Mouse (Mus musculus): ENCODE measurements at regions not wholly inside any gene's neighbourhood (a gene's known extent, or its start where the extent isn't known, plus 50 kb on each side); places are given as distances from the start of the nearest gene placed in this dataset.

DNA sequence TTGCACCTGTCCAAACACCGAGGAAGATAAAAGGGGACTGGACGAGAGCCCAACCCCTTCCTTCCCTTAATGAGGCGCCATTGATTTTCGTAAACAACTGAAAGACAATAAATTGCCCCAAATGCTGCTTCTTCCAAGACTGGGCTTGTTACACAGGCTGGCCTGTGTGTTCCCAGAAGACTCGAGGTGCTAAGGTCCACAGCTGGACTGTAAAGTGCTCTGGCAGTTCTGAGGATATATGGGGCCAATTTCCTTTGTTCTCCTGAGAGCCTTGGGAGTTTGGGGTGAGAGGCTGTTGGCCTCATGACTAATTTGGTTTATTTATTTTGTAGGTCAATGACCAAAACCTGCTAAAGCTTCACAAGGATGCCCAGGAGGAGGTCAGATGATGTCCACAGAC is 377.3 kb upstream of the Prickle1 start:
- no peak for DNase-seq (ENCODE audit: low read depth, low spot score)

DNA sequence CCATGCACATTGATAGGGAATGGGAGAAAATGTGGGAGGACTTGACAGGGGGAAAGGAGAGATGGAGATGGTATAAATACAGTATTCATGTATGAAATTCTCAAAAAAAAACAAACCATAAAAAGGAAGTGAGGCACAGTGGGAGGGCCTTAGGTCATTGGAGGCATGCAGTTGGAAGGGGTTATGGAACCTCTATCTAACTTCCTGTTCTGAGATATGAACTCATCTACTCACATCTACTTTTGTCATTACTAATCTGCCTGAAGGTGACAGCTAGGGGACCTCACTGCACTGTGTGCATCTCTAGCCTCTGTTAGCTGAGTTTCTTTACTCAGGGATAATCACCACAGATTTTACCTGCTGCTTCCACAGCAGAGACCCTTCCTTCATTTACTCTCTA is 366.3 kb upstream of the Prickle1 start:
- DNase-seq (ENCODE audit: low read depth, low spot score), result no peak

DNA sequence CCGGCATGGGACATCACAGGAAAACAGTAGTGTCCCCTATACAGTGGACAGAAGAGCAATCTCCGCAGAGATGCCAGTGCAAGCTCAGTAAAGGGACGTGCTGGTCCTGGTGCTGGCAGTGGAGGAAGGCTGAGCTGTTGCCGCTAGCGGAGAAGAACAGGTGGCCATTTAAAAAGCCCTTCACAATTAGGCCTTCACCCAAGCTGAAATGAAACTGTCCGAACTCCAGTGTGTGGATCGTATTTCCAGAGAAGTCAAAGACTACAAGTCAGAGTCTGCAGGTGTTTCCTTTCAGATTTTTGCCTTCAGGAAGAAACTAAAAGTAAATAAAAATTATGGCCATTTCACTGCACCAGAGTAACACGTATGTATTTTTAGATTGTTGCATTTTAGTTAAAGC is 364.2 kb upstream of the Prickle1 start:
- no peak for DNase-seq (ENCODE audit: low read depth, low spot score)

DNA sequence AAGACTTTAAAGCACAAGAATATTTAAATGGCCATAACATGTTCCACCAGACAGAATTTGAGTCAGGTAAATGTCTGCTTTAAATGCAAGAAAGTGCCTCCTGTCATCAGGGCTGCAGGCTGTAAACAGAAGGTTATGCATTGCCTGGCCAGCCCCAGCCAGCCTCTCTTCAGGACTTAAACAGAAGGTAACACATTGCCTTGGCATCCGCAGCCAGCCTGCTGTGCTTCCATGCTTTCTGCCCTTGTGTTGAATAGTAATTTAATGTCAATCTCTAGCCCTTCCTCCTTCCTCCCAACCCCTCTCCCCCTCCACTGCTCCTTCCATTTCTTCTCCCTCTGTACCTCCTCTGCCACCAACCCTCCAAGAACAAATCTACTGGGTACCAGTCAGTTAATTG is 362.4 kb upstream of the Prickle1 start:
- DNase-seq (ENCODE audit: low read depth, low spot score), result no peak

DNA sequence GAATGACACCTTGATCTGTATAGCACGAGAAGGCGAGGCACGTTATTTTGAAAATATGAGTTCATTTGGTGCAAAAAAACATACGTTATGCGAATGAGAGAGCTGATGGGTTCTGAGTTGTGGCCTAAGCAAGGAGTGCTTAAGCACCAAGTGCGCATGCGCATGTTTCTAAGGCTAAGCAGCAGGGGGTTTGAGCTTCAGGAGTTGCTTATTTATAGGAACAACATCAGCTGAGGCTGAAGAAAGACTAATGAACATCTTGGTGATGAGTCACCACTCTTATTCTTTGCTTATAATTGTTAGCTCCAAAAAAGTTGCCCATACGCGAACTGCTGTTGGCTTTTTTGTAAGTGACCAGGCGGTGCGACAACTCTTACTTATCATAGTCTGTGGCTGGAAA is 361.1 kb upstream of the Prickle1 start:
- no peak for DNase-seq (ENCODE audit: low read depth, low spot score)

DNA sequence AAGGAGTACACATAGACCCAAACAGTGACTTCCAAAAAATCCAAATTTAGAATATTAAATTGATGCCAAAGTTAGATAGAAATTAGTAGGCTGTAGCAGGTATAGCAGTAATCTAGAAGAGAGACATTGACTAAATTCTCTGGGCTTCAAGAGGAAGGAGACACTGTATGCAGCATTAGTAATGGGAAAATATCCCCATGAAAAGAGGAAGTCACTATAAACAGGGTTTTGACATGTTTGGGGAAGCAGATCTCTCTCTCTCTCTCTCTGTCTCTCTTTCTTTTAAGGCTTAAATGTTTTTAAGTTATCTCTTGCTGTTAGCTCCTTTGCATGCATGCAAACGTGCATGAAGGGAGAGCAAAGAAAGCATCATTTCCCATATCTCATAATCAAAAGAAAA is 357.9 kb upstream of the Prickle1 start:
- no peak for DNase-seq (ENCODE audit: low read depth, low spot score)

DNA sequence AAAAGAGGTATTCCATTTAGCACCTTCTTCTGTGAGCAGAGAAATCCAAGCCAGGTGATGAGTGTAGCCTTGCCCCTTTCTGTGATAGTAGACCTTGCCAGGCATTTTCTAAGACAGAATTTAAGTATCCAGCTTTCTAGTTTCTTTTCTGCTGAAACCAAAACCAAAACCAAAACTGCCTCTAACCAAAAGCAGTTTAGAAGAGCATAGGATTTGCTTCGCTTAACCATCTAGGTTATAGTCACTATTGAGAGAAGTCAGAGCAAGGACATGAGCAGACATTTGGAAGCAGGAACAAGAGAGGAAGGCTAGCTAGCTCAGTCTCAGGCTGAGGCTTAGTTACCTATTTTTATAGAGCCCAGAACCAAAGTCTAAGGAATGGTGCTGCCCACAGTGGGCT is 354.8 kb upstream of the Prickle1 start:
- no peak for DNase-seq (ENCODE audit: low read depth, low spot score)

DNA sequence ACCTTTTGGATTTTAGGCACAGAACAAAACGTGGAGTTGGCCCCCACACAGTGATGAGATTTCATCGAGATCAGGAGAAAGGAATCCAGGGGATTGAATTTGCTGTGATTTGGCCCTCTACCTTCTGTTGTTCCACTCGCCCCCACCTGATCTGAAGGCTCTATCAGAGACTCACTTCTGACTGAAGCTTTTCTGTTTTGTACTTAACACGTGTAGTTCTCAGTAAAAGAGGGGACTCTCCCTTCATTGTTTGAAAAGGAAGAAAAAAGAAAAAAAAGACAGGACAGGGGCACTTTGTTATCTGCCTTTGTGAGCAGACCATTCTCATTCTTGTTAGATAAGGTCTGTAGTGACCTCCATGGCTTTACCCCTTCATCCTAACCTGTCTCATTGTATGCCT is 353.2 kb upstream of the Prickle1 start:
- no peak for DNase-seq (ENCODE audit: low read depth, low spot score)

DNA sequence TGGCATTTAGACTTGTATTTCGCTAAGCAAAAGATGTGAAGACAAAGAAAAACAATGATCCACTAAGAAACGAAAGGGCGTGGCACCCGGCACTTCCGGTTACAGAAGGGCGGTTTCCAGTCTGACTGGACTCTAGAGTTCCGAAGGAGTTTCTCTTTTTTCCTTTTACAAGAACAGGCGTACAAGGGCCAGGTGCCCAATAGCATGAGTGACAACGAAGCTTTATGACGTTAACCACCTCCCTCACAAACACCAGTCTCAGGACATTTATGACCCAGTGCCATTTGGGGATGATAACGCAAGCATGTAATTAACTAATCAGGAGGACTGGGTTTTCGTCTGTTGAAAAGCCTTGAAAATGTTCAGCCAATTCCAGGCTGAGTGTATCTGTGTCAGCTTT is 347.9 kb upstream of the Prickle1 start:
- DNase-seq (ENCODE audit: low read depth, low spot score), result no peak

DNA sequence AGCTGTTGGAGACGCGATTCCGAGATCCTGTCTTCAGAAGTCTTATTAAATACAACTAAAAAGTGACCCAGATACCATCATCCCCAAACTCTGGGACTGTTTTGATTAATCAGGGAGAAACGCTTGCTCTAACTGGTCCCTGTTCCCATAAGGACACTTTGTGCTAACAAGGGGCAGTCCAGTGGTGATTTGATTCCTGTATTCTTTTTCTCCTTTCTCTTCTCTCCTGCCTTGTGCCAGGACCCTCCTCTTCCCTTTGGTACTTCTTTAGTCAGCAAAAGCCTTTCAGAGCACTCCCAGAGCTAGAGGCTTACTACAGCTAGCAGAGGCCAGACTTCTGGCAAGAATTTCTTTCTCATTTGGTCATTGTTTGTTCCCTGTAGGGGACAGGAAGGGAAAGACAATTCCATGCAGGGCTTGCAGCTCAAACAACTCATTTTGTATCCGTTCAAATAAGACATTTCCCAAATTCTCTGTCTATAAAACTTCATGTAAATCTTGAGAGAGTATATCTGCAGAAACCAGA is 337.3 kb upstream of the Prickle1 start:
- DNase-seq (ENCODE audit: low read depth, low spot score), result no peak

DNA sequence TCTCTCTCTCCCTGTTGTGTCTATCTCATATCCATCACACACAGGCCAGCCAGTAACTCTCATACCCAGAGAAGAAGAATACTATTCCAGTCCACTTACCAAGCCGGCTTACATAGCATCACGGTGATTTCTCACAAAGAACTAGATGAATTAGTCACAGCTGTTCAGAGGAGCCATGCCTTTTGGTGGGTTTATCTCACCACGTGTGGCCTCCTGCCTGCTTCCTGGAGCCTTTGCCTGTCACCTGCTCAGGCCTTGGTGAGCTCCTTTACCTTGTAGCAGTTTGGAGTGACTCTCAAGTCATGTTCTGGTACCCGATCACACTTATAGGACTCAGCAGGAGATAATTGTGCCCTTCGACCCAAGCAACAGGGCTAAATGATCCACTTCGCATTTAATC is 331.2 kb upstream of the Prickle1 start:
- DNase-seq (ENCODE audit: low read depth, low spot score), result no peak

DNA sequence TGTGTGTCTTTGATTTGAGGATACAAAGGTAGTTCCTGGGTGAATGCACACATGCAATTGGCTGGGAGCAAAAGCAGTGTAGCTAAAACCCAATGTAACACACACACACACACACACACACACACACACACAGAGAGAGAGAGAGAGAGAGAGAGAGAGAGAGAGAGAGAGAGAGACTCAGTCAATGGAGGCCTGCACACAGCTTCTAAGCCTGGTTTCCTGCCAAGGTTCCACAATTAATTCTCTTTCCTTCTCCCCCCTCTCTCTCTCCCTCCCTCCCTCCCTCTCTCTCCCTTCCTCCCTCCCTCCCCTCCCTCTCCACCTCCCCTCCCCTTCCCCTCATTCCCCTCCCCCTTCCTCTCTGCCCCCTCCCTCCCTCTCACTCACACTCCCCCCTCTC is 330.6 kb upstream of the Prickle1 start:
- DNase-seq (ENCODE audit: low read depth, low spot score), result no peak

DNA sequence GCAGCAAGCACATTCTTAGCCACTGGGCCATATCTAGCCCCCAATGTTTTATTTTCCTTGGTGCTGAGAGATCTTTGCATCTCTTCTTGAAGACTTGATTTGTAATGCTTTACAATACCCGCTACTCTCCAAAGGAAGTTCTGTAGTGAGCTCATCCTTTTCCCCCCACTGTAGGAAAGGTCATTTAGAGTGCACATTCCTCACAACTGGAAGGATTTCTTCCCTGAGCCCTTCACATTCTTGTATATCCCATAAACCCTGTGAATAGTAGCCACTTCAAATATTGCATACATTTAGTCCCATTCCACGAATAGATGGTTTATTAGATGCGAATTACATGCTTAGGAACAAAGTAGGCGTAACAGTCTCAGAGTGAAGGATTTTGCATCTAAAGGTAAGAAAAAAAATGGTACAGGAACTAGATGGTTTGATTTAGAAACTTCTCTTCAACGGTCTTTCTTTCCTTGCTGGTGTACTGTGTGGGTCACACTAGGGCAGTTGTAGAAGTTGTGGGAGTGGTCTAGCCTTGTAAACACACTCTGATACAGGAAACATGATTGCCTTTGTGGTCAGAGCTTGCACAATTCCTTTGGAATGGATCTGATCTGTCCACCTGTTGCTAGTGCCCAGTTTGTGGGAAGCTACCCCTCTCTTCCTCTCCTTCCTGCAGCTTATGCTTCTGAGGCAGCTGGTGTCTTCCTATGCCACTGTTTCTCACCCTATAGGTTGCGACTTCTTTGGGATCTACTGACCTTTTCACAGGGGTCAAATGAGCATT is 326.0 kb upstream of the Prickle1 start:
- DNase-seq (ENCODE audit: low read depth, low spot score), result no peak

DNA sequence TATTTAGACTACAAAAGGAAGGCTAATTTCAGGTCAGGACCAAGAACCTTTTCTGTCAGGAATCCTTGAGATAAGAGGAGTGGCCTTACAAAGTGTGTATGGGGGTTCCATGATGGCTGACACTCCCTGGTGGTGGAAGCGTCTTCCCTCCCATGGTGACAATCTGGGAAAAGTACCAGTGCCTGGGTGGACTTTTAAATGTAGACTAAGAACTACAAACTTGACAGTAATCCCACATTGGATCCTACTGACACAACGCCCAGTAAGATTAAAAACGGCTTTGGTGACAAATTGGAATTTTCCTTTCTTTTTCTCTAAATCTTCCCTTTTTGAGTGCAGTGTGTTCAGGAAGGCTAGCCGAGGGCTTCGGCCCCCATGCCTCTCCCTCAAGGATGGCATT is 325.3 kb upstream of the Prickle1 start:
- DNase-seq (ENCODE audit: low read depth, low spot score), result no peak

DNA sequence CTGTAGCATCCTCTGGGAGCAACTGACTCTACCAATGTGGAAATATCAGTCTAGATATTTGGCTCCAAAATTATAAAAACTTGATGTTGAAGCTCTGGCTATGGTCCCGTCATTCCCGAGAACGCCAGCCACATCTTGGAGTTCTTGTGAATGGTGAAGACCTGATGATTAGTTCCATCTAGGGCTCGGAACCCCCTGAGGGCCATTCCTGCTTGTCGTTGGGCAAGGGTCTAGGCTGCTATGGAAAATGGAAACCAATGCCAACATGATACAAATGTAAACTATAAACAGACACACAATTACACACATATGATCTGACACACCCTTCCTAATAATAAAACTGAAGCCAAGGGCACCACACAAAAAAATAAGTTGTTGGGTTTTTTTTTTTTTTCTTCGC is 323.9 kb upstream of the Prickle1 start:
- no peak for DNase-seq (ENCODE audit: low read depth, low spot score)

DNA sequence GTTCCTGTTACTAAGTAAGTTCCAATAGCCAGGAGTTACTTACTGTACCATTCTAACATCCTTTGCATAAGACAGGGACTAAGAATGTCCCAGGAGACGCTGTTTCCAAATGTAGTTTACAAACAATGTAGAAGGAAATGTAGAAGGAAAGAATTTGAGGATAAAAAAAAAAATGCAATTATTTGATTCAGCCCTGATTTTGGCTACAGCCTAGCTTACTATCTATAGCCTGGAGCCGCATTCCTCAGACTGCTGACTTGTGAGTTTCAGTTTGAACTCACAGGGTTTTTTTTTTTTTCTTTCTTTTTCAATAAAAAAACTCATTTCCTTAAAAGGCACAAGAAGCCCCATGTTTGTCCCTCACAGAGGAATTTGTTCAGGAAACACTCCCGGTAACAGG is 321.2 kb upstream of the Prickle1 start:
- no peak for DNase-seq (ENCODE audit: low read depth, low spot score)

DNA sequence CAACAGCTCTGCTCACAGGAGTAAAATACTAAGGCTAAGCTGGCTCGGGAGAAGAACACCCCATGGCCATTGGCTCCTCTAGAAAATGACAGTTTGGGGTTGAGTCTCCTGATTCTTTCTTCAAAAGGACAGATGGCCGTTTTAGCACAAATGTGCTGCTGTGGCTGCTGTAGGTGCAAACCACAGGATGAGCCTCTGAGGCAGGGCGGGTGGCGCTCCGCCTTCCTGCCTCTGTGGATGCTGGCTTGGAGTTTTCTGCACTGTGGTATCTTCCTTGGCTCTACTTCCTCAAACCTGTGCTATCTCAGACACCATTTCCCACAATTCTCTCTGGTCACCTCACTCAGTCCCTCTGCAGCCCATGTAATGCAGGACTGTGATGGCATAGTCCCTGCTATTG is 317.8 kb upstream of the Prickle1 start:
- DNase-seq (ENCODE audit: low read depth, low spot score), result no peak

DNA sequence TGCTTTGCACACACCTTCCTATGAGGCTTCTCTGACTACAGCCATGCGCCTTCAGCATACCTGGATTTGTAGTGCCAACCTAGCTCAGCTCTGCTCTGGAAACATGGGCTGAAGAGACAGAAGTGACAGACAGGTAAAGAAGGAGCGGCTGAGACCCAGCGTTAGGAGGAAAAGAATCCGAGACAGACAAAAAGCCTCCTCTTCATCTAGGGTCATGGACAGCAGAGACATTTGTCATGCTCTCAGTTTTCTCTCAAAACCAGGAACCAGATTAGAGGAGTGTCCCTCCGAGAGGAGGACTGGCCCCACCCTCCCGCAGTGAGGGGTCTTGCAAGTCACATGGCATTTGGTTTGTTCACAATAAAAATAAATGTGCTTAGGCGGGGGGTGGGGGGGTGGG is 317.4 kb upstream of the Prickle1 start:
- no peak for DNase-seq (ENCODE audit: low read depth, low spot score)

DNA sequence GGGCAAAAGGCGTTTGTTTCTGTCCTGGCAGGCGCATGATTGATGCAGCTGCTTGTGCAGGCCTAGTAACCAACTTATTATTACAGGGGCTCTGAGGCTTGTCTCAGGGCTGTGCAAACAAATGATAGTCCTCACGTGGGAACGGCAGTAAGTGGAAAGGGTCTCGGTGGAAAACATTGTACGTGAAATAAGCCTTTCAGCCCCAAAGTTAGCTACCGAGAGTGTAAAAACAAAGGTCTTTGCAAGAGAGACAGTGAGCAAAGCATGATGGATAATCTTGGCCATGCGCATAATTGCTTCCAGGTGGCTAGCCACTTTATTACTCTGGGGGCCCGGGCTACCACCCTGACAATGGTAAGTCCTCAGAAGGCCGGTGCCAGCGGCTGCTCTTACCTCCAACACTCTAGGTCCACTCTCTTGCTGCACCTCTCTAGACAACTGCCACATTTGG is 315.3 kb upstream of the Prickle1 start:
- DNase-seq (ENCODE audit: low read depth, low spot score), result no peak

DNA sequence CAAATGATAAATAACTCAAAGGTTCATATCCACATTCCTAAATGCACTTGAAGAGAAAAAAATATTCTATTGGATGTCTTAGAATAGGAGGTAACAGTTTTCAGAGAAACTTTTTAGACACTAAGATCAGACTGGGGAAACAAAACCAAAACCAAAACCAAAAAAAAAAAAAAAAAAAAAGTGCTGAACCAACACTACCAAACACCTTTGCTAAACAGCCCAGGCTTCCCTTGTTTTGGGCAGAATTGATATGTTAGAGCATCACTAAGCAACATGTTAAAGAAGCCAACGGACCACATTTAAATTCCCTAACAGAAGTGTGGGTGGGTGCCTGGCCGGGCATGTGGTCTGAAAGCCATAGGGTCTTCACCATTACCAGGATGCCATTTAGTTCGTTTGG is 314.5 kb upstream of the Prickle1 start:
- DNase-seq (ENCODE audit: low read depth, low spot score), result no peak

DNA sequence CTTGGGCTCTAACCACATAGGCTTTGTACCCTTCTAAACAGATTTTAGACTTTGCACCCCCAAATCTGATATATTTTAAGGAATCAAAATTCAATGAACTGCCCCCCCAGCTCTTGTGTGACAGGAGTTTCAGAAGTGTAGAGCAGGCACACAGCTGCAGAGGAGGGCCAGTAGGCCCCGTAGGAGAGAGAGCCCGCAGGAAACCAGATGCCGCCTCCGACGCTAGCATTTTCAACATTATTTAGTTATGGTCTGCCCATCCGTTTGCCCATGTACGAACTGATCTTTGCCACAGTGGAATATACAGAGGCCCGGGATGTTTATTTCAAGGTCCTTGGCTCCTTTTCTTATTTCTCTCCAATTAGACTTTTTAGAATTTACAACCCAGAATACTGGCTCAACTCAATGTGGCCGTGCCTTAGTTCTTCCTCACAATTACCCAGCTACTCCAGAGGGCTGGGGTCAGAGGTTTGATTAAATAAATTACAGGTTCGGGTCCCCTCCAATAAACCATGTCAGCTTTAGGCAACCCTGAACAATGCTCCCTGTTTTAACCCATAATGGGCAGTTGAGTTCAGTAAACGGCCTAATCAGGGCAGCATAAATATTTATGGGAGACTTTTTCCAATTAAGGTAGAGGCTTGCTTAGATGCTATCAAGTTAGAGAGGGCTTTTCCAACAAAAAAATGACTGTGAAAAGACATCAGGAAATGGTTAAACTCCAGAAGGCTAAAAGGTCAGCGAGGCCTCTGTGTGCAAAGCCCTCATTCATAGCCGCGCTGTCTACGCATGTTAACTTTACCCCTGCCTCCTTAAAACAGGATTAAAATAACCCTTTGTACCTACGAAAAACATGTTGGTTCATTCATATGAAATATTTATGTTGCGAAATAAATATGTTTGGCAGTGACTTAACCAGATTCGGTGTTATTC is 308.2 kb upstream of the Prickle1 start:
- no peak for DNase-seq (ENCODE audit: low read depth, low spot score)

DNA sequence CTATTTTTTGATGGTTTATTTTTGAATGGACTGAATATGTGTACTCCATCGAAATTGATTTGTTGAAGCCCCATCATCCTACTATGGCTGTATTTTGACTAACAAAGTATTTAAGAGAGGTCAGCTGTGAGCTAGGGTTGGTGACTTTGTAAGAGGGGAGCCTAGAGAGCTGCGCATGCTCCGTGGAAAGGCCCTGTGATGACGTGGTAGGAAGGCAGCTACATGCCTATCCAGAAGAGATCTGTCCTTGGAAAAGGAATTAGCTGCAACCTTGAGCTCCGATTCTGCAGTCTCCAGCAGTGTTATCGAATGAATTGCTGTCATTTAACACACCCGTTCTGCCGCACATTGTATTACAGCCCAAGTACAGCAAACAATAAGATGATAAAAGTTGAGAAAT is 287.1 kb upstream of the Prickle1 start:
- no peak for DNase-seq (ENCODE audit: low read depth, low spot score)

DNA sequence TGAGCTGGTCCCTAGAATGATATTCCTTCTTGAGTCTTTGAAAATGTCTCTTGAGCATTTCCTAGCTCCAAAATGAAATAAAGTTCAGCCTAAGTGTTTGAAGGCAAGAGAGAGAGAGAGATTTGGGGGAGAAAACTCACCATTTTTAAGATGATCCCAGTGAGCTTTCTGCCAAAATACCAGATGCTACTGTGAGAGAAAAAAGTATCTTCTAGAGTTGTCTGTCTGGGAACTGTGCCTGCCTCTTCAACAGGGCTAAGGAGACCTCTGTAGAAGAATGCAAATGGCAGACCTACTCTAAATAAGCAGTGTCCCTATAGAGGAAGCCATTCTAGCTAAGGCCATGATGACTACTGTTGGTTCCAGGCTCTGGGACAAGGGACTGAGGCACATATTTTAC is 285.6 kb upstream of the Prickle1 start:
- DNase-seq (ENCODE audit: low read depth, low spot score), result no peak

Measured in retina, adult 2 months (tissue).